Mouse (Mus musculus): ENCODE measurements around the gene Guk1. TPM values are rescaled to one million over a fixed set of nuclear protein-coding genes. Genes with fewer than 3 reads are reported as not detected.

Gene Guk1
- polyA plus RNA-seq, 1 experiment from 2014 or later = 112 TPM

Other genes with a start within 250 kb of the Guk1 start
- 75.5 and 84.8 TPM in 2 replicates for gene Hist3h2ba, start 243.3 kb downstream of the Guk1 start, polyA plus RNA-seq (2014; fragmentation: Nextera tagmentation; extraction: Ambion mirVana)
- 56.3 and 61.4 TPM in 2 replicates for gene Hist3h2a, start 237.5 kb downstream of the Guk1 start, polyA plus RNA-seq (2014; fragmentation: Nextera tagmentation; extraction: Ambion mirVana)
- 0.74 and 0.88 TPM in 2 replicates for gene Trim17, start 237.5 kb downstream of the Guk1 start, polyA plus RNA-seq (2014; fragmentation: Nextera tagmentation; extraction: Ambion mirVana)
- 19.5 and 20.8 TPM in 2 replicates for gene Trim11, start 214.1 kb downstream of the Guk1 start, polyA plus RNA-seq (2014; fragmentation: Nextera tagmentation; extraction: Ambion mirVana)
- gene Obscn, start 55.8 kb downstream of the Guk1 start, polyA plus RNA-seq (2014; fragmentation: Nextera tagmentation; extraction: Ambion mirVana) = 0.88 and 1.1 TPM in 2 replicates
- 1.7 and 2.6 TPM in 2 replicates for gene Iba57, start 28.5 kb downstream of the Guk1 start, polyA plus RNA-seq (2014; fragmentation: Nextera tagmentation; extraction: Ambion mirVana)
- 0.28 TPM in 1 of 2 replicates, not detected in the other for gene Gjc2, start 9.0 kb downstream of the Guk1 start, polyA plus RNA-seq (2014; fragmentation: Nextera tagmentation; extraction: Ambion mirVana)
- 91.6 and 99.3 TPM in 2 replicates for gene Mrpl55, start 10.3 kb upstream of the Guk1 start, polyA plus RNA-seq (2014; fragmentation: Nextera tagmentation; extraction: Ambion mirVana)
- 31.0 and 33.1 TPM in 2 replicates for gene 2310033P09Rik, start 16.1 kb upstream of the Guk1 start, polyA plus RNA-seq (2014; fragmentation: Nextera tagmentation; extraction: Ambion mirVana)
- gene Arf1, start 36.1 kb upstream of the Guk1 start, polyA plus RNA-seq (2014; fragmentation: Nextera tagmentation; extraction: Ambion mirVana) = 656 and 670 TPM in 2 replicates
- 2.6 and 3.3 TPM in 2 replicates for gene Wnt3a, start 98.5 kb upstream of the Guk1 start, polyA plus RNA-seq (2014; fragmentation: Nextera tagmentation; extraction: Ambion mirVana)
- 1.6 and 2.5 TPM in 2 replicates for gene Wnt9a, start 114.7 kb upstream of the Guk1 start, polyA plus RNA-seq (2014; fragmentation: Nextera tagmentation; extraction: Ambion mirVana)
- gene Prss38, start 183.4 kb upstream of the Guk1 start, polyA plus RNA-seq (2014; fragmentation: Nextera tagmentation; extraction: Ambion mirVana) = not detected in 2 replicates